ENCODE assay signal across 8 mouse cellular contexts in genomic region chr11:97800691-97801408, GRCm38 (mm10). TPM values are rescaled to one million over a fixed set of nuclear protein-coding genes. Genes with fewer than 3 reads are reported as not detected.
DNase-seq lines count a peak whose midpoint lies in the region; ATAC-seq lines count a peak whose summit lies in the region.

No protein-coding gene starts in this region.

- peak; percentile 44 for DNase-seq in cerebellum, adult 11 months
- DNase-seq in cerebellum, postnatal 36 days: no peak
- peak; percentile 39 for DNase-seq in R1 (ENCODE audit: low read depth, low spot score)
- DNase-seq in kidney, postnatal 14 days: peak; percentile 84
- peak; percentile 46 for DNase-seq in midbrain, embryonic 14.5 days
- DNase-seq in right cerebral cortex, postnatal 36 days (ENCODE audit: low spot score in 2 of 2): no peak
- DNase-seq in frontal cortex, postnatal 14 days (ENCODE audit: low spot score in 2 of 2): no peak

- no peak for ATAC-seq in heart, embryonic 13.5 days (ENCODE audit: extremely low read depth, insufficient number of reproducible peaks, low FRiP score, low TSS enrichment)
- no peak for ATAC-seq in midbrain, embryonic 14.5 days (ENCODE audit: low FRiP score, low TSS enrichment)

- H3K4me2 ChIP-seq in heart, embryonic 13.5 days: peak overlapping the region; percentile 82
- H3K4me2 ChIP-seq in midbrain, embryonic 14.5 days (ENCODE audit: low read length): peak overlapping the region; percentile 72

- H3K27me3 ChIP-seq in heart, embryonic 13.5 days (replicated peaks): no peaks in the 10 kb centered on the region
- H3K27me3 ChIP-seq in midbrain, embryonic 14.5 days (ENCODE audit: control insufficient read depth, insufficient read depth, low read length): no peaks in the 10 kb centered on the region

- H3K9me3 ChIP-seq in heart, embryonic 13.5 days: no peaks in the 10 kb centered on the region
- no peaks in the 10 kb centered on the region for H3K9me3 ChIP-seq in midbrain, embryonic 14.5 days (ENCODE audit: control insufficient read depth, low read length)

- WGBS in heart, embryonic 13.5 days: 6% methylated on average over 17 of the region's 17 CpGs
- WGBS in midbrain, embryonic 14.5 days: 7% methylated on average over 17 of the region's 17 CpGs

- peaks cover 64% of the 10 kb centered on the region for H3K4me1 ChIP-seq in heart, embryonic 13.5 days
- peaks cover 38% of the 10 kb centered on the region for H3K4me1 ChIP-seq in midbrain, embryonic 14.5 days (ENCODE audit: control insufficient read depth, insufficient read depth, low read length)

- peak overlapping the region; percentile 98 for H3K27ac ChIP-seq in heart, embryonic 13.5 days (replicated peaks)
- peak overlapping the region; percentile 96 for H3K27ac ChIP-seq in midbrain, embryonic 14.5 days (replicated peaks; ENCODE audit: low read depth, low read length)

- peak overlapping the region; percentile 97 for H3K4me3 ChIP-seq in heart, embryonic 13.5 days
- peak overlapping the region; percentile 90 for H3K4me3 ChIP-seq in midbrain, embryonic 14.5 days (replicated peaks; ENCODE audit: low read depth, low read length)

- no peaks in the 10 kb centered on the region for H3K36me3 ChIP-seq in heart, embryonic 13.5 days
- no peaks in the 10 kb centered on the region for H3K36me3 ChIP-seq in midbrain, embryonic 14.5 days (ENCODE audit: control insufficient read depth, insufficient read depth, low read length)

- H3K9ac ChIP-seq in heart, embryonic 13.5 days: peak overlapping the region; percentile 97
- H3K9ac ChIP-seq in midbrain, embryonic 14.5 days (replicated peaks; ENCODE audit: low read length): peak overlapping the region; percentile 96

RNA-seq across cellular contexts. Expression of gene Lasp1, which starts 2.0 kb away (rescaled TPM):
- polyA plus RNA-seq in heart, embryonic 13.5 days (2015; fragmentation: Nextera tagmentation; extraction: Ambion mirVana): 45.1 and 46.0 TPM in 2 replicates
- polyA plus RNA-seq in midbrain, embryonic 14.5 days (2014; fragmentation: Nextera tagmentation; extraction: Ambion mirVana): 114 and 138 TPM in 2 replicates

RNA-seq across cellular contexts. Expression of gene Rpl23, which starts 18.6 kb away (rescaled TPM):
- 376 and 393 TPM in 2 replicates for polyA plus RNA-seq in heart, embryonic 13.5 days (2015; fragmentation: Nextera tagmentation; extraction: Ambion mirVana)
- 363 and 413 TPM in 2 replicates for polyA plus RNA-seq in midbrain, embryonic 14.5 days (2014; fragmentation: Nextera tagmentation; extraction: Ambion mirVana)

RNA-seq across cellular contexts. Expression of gene 1700001P01Rik, which starts 25.1 kb away (rescaled TPM):
- not detected in 2 replicates for polyA plus RNA-seq in heart, embryonic 13.5 days (2015; fragmentation: Nextera tagmentation; extraction: Ambion mirVana)
- not detected in 2 replicates for polyA plus RNA-seq in midbrain, embryonic 14.5 days (2014; fragmentation: Nextera tagmentation; extraction: Ambion mirVana)

RNA-seq across cellular contexts. Expression of gene Cwc25, which starts 34.5 kb away (rescaled TPM):
- polyA plus RNA-seq in heart, embryonic 13.5 days (2015; fragmentation: Nextera tagmentation; extraction: Ambion mirVana): 10.2 and 10.5 TPM in 2 replicates
- 10.9 and 13.2 TPM in 2 replicates for polyA plus RNA-seq in midbrain, embryonic 14.5 days (2014; fragmentation: Nextera tagmentation; extraction: Ambion mirVana)

RNA-seq across cellular contexts. Expression of gene B230217C12Rik, which starts 39.7 kb away (rescaled TPM):
- 5.1 and 5.5 TPM in 2 replicates for polyA plus RNA-seq in heart, embryonic 13.5 days (2015; fragmentation: Nextera tagmentation; extraction: Ambion mirVana)
- 32.4 and 36.5 TPM in 2 replicates for polyA plus RNA-seq in midbrain, embryonic 14.5 days (2014; fragmentation: Nextera tagmentation; extraction: Ambion mirVana)

Comparison
In these comparisons a context has a peak if more than half of its experiments do, and no peak if none do; other contexts are left out.
1. DNase-seq: peak in cerebellum, adult 11 months (single experiment), R1 (single experiment), kidney, postnatal 14 days (single experiment) and midbrain, embryonic 14.5 days (single experiment); none in cerebellum, postnatal 36 days (0 of 2), right cerebral cortex, postnatal 36 days (0 of 2) and frontal cortex, postnatal 14 days (0 of 2).